Mouse (Mus musculus): Measurements from ENCODE around the gene Grk6.

- TF ChIP-seq CTCF (IDR thresholded peaks at IDR 0.05; ENCODE audit: low read depth) (no peak), EP300 (IDR thresholded peaks at IDR 0.05; ENCODE audit: low read depth) (no peak)
Observed at GRCm38 (mm10) chr13:55507877-55508276, 63.0 kb downstream of the Grk6 start.

Data from heart, postnatal 0 days (tissue).